Mouse (Mus musculus) right cerebral cortex, postnatal 36 days (tissue): ENCODE measurements around the gene Gatc.
"Not testable (repeated sequence)": the region's sequence is repeated elsewhere in the genome, so short reads cannot be mapped to it uniquely, and the experiment has no call there.

Source experiments
- DNase-seq, 2 experiments: peaks; one replicate each; pipeline ENCODE4 v3.0.0; 2022; ENCODE audit warnings: low spot score in 2 of 2, mixed read lengths in 1 of 2

Gatc gene

DNA sequence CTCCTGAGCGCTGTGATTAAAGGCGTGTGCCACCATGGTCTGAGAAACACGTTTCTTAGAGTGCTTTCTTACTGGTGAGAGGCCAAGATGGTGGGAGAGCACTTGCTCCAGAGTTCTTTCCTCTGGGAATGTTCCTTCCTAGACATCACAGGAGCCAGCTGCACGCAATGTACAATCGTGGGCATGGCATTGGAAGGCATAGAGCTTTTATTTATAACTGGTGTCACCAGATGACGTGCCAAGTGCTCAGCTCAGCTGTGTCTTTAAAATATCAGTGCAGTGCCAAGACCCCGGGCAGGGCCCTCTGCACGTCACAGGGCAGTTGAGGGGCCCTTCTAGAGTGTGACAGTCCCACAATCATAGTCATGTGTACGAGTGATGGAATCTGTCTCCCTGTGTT, 10.0 kb downstream of the Gatc start:
- no peak for DNase-seq

DNA sequence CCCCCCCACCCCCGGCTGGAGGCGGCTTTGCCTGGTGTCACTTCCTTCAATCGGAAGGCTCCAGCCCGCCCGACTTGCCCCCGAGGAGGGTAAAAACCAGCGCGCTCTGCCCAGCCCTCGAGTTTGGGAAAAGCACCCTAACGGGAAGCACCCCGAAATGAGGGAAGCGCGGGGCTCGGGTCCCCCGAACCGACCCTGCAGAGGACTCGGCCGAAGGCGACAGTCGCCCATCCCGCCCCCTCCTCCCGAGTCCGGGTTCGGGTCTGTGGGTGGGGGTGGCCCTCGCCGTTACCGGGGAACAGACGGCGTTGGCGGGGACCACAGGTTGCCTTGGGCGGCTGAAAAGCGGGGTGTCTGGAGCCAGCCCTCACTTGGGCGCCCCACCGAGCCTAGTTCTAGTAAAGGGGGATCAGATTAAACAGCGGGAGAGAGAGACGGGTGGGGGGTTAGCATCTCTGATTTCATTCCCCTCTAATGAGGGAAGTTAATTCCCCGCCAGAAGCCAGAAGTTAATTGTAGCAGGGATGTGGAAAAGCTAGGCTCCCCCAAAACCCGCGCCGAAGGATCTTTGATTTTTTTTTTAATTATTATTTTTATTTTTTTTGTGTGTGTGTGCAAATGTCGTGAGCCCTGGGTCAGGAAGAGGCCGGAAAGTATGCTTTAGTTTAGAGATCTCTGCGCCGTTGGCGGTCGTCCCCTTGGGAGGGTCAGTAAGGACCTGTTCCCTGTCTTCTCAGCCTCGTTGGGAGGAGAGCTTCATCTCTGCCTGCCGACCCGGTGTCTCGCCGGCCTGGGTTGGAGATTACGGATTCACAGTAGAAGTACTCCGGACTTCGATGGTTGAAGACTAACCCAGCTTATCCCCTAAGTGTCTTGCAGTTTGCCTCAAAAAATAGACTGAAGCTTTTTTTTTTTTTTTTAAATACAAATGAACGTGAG, 13.1 kb downstream of the Gatc start:
- DNase-seq, result no peak

- DNase-seq, result peak; percentile 91
Measured at GRCm38 (mm10) chr5:115326875-115327609, 13.9 kb downstream of the Gatc start, which contains the start of gene Srsf9. Gene Srsf9 (plus strand): TSS chr5:115327177.

DNA sequence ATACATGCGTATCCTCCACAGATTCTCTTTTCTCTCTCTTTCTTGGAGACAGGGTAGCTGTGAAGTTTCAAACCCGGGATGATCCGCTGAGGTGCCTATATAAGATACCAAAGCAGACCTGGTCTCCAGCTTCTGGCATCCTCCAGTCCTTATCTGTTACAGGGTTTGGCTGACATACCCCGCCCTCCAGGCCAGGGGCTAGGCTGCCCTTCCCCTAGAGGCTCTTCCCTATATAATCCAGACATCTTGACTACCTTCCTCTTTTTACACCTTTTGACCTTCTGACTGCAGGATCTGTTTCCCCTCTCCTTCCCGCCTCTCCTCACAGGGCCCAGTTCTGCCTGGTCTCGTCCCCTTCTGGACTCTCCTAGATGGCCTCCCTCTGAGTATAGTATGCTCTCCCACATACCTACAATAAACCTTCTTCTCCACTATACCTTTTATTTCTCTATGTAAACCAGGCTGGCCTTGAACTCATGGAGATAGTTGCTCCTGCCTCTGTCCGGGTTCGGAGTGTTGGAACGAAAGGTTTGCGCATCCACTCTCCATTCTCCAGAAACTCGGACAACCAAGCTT, 14.6 kb downstream of the Gatc start:
- DNase-seq, result no peak

- DNase-seq, result peak; percentile 82 to 85
Measured at GRCm38 (mm10) chr5:115319004-115319940, 21.7 kb downstream of the Gatc start.

GRCm38 (mm10) chr5:115317645-115318328, 23.2 kb downstream of the Gatc start:
- DNase-seq, result no peak

GRCm38 (mm10) chr5:115316968-115317644, 23.9 kb downstream of the Gatc start:
- DNase-seq, result no peak

- no peak for DNase-seq
Measured at GRCm38 (mm10) chr5:115313668-115313943, 27.4 kb downstream of the Gatc start.

DNA sequence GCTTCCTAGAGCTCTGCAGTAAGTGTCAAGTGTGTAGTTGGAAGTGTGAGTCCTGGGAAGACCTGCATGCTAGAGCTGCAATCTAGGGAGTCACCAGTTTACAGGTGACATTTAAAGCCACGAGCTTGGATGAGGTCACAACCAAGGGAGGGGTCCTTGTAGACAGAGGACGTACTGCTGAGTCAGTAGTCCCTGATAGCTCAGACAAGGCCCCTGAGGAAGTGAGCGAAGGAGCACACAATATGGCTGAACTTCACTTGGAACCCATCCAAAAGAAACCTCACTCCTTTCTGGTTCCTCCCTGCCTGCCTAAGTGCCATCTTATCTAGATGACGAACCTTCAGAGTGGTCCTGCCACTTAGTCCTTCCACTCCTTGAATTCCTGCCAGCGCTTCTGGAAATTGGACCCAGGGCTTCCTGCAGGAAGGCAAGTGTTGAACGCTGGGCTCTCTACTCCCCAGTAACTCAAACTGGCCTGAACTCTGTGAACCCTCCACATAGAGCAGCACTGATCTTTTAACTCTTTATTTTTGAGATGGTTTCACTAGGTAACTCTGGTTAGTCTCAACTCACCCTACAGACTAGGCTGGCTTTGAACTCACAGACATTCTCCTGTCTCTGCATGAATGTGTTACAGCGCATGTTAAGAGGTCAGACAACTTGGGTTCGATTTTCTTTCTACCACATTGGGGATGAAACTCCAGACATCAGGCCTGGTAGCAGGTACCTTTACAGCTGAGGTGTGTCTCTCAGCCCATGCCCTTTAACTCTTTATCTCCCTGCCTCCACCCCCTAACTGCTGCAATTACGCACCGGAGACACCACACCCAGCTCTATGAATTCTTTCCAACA, 27.9 kb downstream of the Gatc start:
- DNase-seq, result no peak

DNA sequence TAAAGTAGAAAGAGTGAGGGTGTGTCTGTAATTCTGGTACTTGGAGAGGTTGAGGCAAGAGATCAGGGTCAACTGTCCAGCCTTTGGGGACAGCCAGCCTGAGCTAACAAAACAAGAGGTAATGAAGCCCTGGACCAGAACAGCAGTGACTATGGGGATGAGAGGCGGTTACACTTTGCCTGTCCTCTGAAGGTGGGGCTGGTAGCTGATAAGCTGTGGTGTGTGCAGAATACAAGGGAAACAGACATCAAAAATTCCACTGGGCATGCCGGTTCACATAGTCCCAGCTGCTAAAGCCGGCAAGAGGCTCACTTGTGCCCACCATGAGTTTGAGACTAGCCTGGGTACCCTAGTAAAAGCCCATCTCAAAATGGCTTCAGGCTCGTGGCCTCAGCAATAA, 28.6 kb downstream of the Gatc start:
- no peak for DNase-seq

- not testable (repeated sequence) for DNase-seq
Measured at GRCm38 (mm10) chr5:115302190-115302589, 38.8 kb downstream of the Gatc start.

GRCm38 (mm10) chr5:115301615-115302014, 39.4 kb downstream of the Gatc start:
- no peak for DNase-seq

- DNase-seq, result peak; percentile 97 to 98
Measured at GRCm38 (mm10) chr5:115300792-115301614, 40.0 kb downstream of the Gatc start, which contains the start of gene Dynll1. Gene Dynll1 (minus strand): TSS chr5:115300999.

- peak; percentile 40 to 54 for DNase-seq
Measured at GRCm38 (mm10) chr5:115300035-115300744, 40.8 kb downstream of the Gatc start.

DNA sequence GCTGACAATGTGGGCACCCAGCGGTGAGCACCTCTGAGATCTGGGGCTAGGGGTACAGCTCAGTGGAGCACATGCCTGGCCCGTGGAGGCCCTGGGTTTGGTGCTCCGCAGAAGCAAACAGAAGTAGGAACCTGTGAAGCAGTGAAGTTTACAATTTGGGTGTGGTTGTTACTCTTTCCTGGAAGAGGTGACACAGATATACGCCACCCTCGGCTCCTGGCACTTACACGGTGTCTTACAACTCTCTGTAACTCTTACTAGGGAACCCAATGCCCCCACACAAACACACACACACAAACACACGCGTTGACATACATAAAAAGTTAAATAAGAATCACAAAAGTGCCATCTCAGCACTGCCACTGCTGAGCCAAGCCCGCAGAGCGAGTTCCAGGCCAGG, 44.6 kb downstream of the Gatc start:
- no peak for DNase-seq

DNA sequence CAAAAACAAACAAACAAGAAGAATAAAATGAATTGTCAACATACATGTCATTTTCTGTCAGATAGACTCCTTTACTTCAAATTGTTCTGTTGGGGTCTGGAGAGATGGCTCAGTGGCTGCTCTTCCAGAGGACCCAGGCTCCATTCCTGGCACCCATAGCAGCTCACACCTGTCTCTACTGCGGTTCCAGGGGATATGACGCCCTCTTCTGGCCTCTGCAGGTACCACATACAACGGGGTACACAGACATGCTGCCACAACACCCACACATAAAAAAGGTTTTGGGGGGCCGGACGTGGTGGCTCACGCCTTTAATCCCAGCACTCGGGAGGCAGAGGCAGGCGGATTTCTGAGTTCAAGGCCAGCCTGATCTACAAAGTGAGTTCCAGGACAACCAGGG, 46.8 kb downstream of the Gatc start:
- no peak for DNase-seq

GRCm38 (mm10) chr5:115284735-115285134, 56.2 kb downstream of the Gatc start:
- no peak for DNase-seq
